Mouse (Mus musculus) forebrain, embryonic 12.5 days (tissue): ENCODE results near the gene Lin37. TPM values are rescaled to one million over a fixed set of nuclear protein-coding genes. Genes with fewer than 3 reads are reported as not detected.

ENCODE experiments used
- ATAC-seq: fragments of 200-750 bp; cut with Nextera tagmentation; 2 replicates; pipeline ENCODE4 v1.8.0; 2017; ENCODE audit warnings: moderate TSS enrichment; ENCODE audit not compliant: low FRiP score
- H3K27ac ChIP-seq: fragments of 300-500 bp; sonication (generic); 2 replicates; pipeline ENCODE4 v1.5.1; 2016; ENCODE audit warnings: mild to moderate bottlenecking
- H3K27me3 ChIP-seq: fragments of 300-500 bp; sonication (generic); 2 replicates; pipeline ENCODE4 v1.6.1; 2016; ENCODE audit warnings: mild to moderate bottlenecking
- H3K36me3 ChIP-seq: fragments of 300-500 bp; sonication (generic); replicated peaks from 2 replicates; pipeline ENCODE4 v1.6.1; 2016; ENCODE audit warnings: mild to moderate bottlenecking
- H3K4me1 ChIP-seq: fragments of 300-500 bp; sonication (generic); 2 replicates; pipeline ENCODE4 v1.6.1; 2016
- H3K4me2 ChIP-seq: fragments of 300-500 bp; sonication (generic); 2 replicates; pipeline ENCODE4 v1.6.1; 2016; ENCODE audit warnings: mild to moderate bottlenecking, moderate library complexity
- H3K4me3 ChIP-seq: fragments of 300-500 bp; sonication (generic); replicated peaks from 2 replicates; pipeline ENCODE4 v1.5.1; 2016; ENCODE audit warnings: mild to moderate bottlenecking
- H3K9ac ChIP-seq: fragments of 300-500 bp; sonication (generic); 2 replicates; pipeline ENCODE4 v1.6.1; 2016; ENCODE audit warnings: mild to moderate bottlenecking
- H3K9me3 ChIP-seq: fragments of 300-500 bp; sonication (generic); 2 replicates; pipeline ENCODE4 v1.6.1; 2016
- WGBS: fragments of 180-500 bp; shearing (Covaris S2); methylation state at CpG from one replicate; pipeline ENCODE4 v1.1.7; 2016; 5-methylcytosine and 5-hydroxymethylcytosine counted together
- polyA plus RNA-seq: library from polyadenylated mRNA; unstranded; fragments of >200 nt; fragmentation: Nextera tagmentation; extraction: Ambion mirVana; gene quantifications from 2 replicates; pipeline ENCODE4 v1.2.1, GENCODE M21; 2016

Lin37 gene
- polyA plus RNA-seq, 1 experiment from 2014 or later, result 51.7 TPM

DNA sequence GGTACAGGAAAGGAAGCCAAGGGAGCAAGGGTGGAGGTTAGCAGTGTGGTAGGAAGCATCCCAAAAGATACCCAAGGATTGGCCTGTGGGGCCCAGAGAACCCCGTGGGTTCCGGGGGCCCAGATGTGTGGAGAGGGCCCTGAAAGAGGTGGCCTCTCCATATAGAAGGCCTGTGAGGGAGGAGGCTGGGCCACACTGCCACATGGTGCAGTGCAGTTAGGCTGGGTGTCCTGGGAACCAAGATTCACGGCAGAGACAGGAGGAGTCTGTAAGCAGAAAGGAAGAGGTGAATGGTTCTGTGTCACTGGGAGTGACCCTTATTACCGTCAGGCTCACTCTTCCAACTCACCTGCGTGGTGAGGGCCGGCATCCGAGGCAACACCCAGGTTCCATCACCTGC is 19.1 kb downstream of the Lin37 start:
- peaks cover 49% of the 10 kb centered on the region for H3K36me3 ChIP-seq
- no peak for ATAC-seq
- no peak overlapping the region for H3K4me2 ChIP-seq
- WGBS, result 88% methylated on average over 7 of the region's 7 CpGs
- H3K27me3 ChIP-seq, result no peaks in the 10 kb centered on the region
- no peak overlapping the region for H3K9ac ChIP-seq
- peaks cover 5% of the 10 kb centered on the region for H3K4me1 ChIP-seq
- no peaks in the 10 kb centered on the region for H3K9me3 ChIP-seq
- no peak overlapping the region for H3K4me3 ChIP-seq
- H3K27ac ChIP-seq, result no peak overlapping the region

DNA sequence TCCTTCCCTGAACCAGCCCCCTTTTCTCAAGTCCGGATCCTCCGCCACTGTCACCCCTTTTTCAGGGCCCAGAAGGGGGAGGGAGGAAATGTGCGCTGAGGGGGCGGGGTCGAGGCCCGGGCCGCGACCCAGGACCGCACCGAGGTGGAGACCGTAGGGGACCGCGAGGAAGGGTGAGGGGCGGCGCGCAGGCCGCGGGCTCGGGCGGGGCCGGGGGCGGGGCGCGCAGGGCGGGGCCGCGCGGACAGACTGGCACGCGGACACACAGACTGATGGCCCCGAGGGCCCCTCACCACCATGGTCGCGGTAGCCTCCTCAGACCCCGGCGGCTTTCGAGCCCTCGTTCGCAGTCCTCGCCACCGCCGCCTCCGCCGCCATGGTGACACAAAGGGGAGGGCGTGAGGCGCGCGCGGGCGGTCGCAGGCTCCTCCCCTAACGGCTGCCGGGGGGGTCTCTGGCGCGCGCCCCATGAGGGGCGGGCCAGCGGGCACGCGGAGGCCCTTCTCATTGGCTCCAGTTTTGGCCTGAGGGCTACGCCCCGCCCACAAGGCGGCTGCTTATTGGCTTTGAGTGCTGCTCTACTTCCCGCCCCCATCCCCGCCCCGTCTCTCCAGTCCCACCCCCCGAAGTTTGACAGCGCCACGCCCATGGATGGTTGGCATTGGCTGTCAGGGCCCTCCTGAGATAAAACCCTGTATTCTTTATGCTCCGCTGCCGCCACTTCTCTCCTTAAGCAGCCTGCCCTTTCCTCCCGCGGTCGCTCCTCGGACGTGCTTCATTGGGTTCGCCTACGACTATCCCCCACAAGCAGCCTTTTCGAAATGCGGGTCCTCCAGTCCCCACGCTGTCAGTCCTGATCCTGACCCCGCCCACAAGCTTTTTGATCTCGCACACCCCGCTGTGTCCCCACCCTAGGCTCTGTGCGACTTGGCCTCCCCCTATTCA is 24.7 kb downstream of the Lin37 start, which contains the start of gene Arhgap33:
Arhgap33 (minus strand) TSS at position 428 of the 945 bp plus-strand sequence.
- Histone ChIP-seq H3K27ac (peak within 1 kb of the TSS; percentile 90), H3K9me3 (no peaks in the 10 kb centered on the region), H3K9ac (peak within 1 kb of the TSS; percentile 90), H3K4me2 (peak within 1 kb of the TSS; percentile 81), H3K4me3 (peak within 1 kb of the TSS; percentile 71), H3K36me3 (peaks cover 46% of the 10 kb centered on the region), H3K27me3 (no peaks in the 10 kb centered on the region), H3K4me1 (peaks cover 39% of the 10 kb centered on the region)
- peak; percentile 93 for ATAC-seq
- WGBS, result 1% methylated on average over 47 of the region's 84 CpGs

GRCm38 (mm10) chr7:30533941-30534632 is 25.6 kb downstream of the Lin37 start:
- H3K36me3 ChIP-seq, result peaks cover 46% of the 10 kb centered on the region
- 4% methylated on average over 24 of the region's 26 CpGs for WGBS
- no peaks in the 10 kb centered on the region for H3K9me3 ChIP-seq
- H3K4me2 ChIP-seq, result peak overlapping the region; percentile 81
- peak overlapping the region; percentile 71 for H3K4me3 ChIP-seq
- H3K4me1 ChIP-seq, result peaks cover 39% of the 10 kb centered on the region
- ATAC-seq, result peak; percentile 53
- H3K9ac ChIP-seq, result peak overlapping the region; percentile 90
- H3K27ac ChIP-seq, result peak overlapping the region; percentile 87
- no peaks in the 10 kb centered on the region for H3K27me3 ChIP-seq

- H3K4me2 ChIP-seq, result peak overlapping the region; percentile 81
- H3K9me3 ChIP-seq, result no peaks in the 10 kb centered on the region
- no peak for ATAC-seq
- WGBS, result 13% methylated on average over 8 of the region's 8 CpGs
- H3K9ac ChIP-seq, result peak overlapping the region; percentile 90
- no peaks in the 10 kb centered on the region for H3K27me3 ChIP-seq
- peaks cover 39% of the 10 kb centered on the region for H3K4me1 ChIP-seq
- peaks cover 50% of the 10 kb centered on the region for H3K36me3 ChIP-seq
- H3K27ac ChIP-seq, result no peak overlapping the region; the same call in 1 of the 2 replicates
- H3K4me3 ChIP-seq, result peak overlapping the region; percentile 71
These were observed 26.7 kb downstream of the Lin37 start for GRCm38 (mm10) chr7:30532931-30533330.

- 83% methylated on average over 9 of the region's 9 CpGs for WGBS
- ATAC-seq, result no peak
- H3K4me2 ChIP-seq, result peak overlapping the region; percentile 16; the same call in 1 of the 2 replicates
- H3K9me3 ChIP-seq, result no peaks in the 10 kb centered on the region
- H3K4me3 ChIP-seq, result no peak overlapping the region
- H3K9ac ChIP-seq, result 0 out of 2 replicates have a peak overlapping the region, but pooled peaks have one; percentile 18
- H3K4me1 ChIP-seq, result peaks cover 45% of the 10 kb centered on the region
- H3K36me3 ChIP-seq, result peaks cover 66% of the 10 kb centered on the region
- H3K27ac ChIP-seq, result no peak overlapping the region
- no peaks in the 10 kb centered on the region for H3K27me3 ChIP-seq
These were observed 28.3 kb downstream of the Lin37 start for GRCm38 (mm10) chr7:30531291-30531815.

GRCm38 (mm10) chr7:30526981-30527380 is 32.7 kb downstream of the Lin37 start:
- ATAC-seq, result no peak
- Histone ChIP-seq H3K27me3 (no peaks in the 10 kb centered on the region), H3K9ac (no peak overlapping the region), H3K9me3 (no peaks in the 10 kb centered on the region), H3K4me1 (peaks cover 20% of the 10 kb centered on the region), H3K36me3 (peaks cover 100% of the 10 kb centered on the region), H3K4me2 (no peak overlapping the region), H3K27ac (no peak overlapping the region), H3K4me3 (no peak overlapping the region)
- 85% methylated on average over 14 of the region's 14 CpGs for WGBS

- Histone ChIP-seq H3K4me3 (no peak overlapping the region), H3K9ac (no peak overlapping the region), H3K9me3 (no peaks in the 10 kb centered on the region), H3K4me1 (peaks cover 16% of the 10 kb centered on the region), H3K4me2 (no peak overlapping the region), H3K36me3 (peaks cover 94% of the 10 kb centered on the region), H3K27ac (no peak overlapping the region), H3K27me3 (no peaks in the 10 kb centered on the region)
- no peak for ATAC-seq
- 21% methylated on average over 17 of the region's 17 CpGs for WGBS
These were observed 33.2 kb downstream of the Lin37 start for GRCm38 (mm10) chr7:30526399-30526798.

- Histone ChIP-seq H3K4me3 (no peak overlapping the region), H3K27ac (no peak overlapping the region), H3K36me3 (peaks cover 90% of the 10 kb centered on the region), H3K27me3 (no peaks in the 10 kb centered on the region), H3K4me1 (peaks cover 17% of the 10 kb centered on the region), H3K9me3 (no peaks in the 10 kb centered on the region), H3K4me2 (no peak overlapping the region), H3K9ac (no peak overlapping the region)
- 31% methylated on average over 10 of the region's 10 CpGs for whole genome bisulfite sequencing
- ATAC-seq, result no peak; the same call in 1 of the 2 replicates
These were observed 33.7 kb downstream of the Lin37 start for GRCm38 (mm10) chr7:30525954-30526353.

DNA sequence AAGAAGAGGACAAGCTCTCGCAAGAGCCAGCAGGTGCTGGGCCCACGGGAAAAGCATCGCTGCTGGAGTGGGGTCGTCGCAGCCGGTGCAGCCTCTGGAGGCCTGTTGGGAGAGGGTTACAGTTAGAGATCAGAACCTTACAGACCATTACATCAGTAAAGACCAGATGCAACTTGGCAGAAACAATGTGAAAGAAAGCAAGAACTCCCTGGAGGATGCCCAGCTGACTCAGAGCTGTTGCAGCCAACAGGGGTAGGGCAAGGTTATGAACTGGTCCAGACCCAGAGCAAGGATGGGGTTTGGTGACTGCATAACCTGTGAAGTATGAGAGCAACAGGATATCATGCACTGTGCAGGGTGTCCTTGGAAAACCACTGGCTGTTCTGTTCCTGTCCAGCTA is 35.2 kb downstream of the Lin37 start:
- Histone ChIP-seq H3K36me3 (peaks cover 75% of the 10 kb centered on the region), H3K27ac (no peak overlapping the region), H3K9me3 (no peaks in the 10 kb centered on the region), H3K27me3 (no peaks in the 10 kb centered on the region), H3K4me3 (no peak overlapping the region), H3K9ac (no peak overlapping the region), H3K4me2 (no peak overlapping the region), H3K4me1 (peaks cover 20% of the 10 kb centered on the region)
- 85% methylated on average over 6 of the region's 6 CpGs for WGBS
- no peak for ATAC-seq

- H3K36me3 ChIP-seq, result peaks cover 59% of the 10 kb centered on the region
- no peak overlapping the region for H3K4me2 ChIP-seq
- no peaks in the 10 kb centered on the region for H3K27me3 ChIP-seq
- H3K27ac ChIP-seq, result no peak overlapping the region
- 85% methylated on average over 10 of the region's 10 CpGs for WGBS
- no peaks in the 10 kb centered on the region for H3K9me3 ChIP-seq
- ATAC-seq, result no peak
- H3K4me3 ChIP-seq, result no peak overlapping the region
- H3K9ac ChIP-seq, result no peak overlapping the region
- peaks cover 20% of the 10 kb centered on the region for H3K4me1 ChIP-seq
These were observed 36.8 kb downstream of the Lin37 start for GRCm38 (mm10) chr7:30522871-30523270.

DNA sequence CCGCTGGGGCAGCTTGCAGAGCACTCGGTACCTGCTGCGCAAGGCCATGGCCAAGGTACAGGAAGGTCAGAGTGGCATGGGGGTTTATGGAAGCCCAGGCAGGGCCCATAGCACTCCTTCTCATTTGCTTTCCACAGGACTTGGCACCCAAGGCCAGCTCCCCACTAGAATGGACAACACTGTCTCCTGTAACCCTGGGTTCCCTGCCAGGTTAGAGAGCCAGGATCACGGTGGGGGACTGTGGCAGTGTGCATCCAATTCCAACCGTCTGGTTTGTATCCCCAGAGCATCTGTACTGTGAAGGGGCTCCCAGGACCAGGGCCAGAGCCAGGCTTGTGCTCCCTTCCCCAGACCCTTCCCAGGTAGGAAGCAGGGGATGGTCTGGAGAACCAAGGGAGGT is 38.8 kb downstream of the Lin37 start:
- Histone ChIP-seq H3K9me3 (no peaks in the 10 kb centered on the region), H3K4me1 (peaks cover 9% of the 10 kb centered on the region; the same call in 1 of the 2 replicates), H3K27ac (peak overlapping the region; percentile 42; the same call in 1 of the 2 replicates), H3K4me3 (no peak overlapping the region), H3K27me3 (no peaks in the 10 kb centered on the region), H3K9ac (no peak overlapping the region), H3K4me2 (no peak overlapping the region), H3K36me3 (peaks cover 39% of the 10 kb centered on the region)
- no peak for ATAC-seq
- WGBS, result 78% methylated on average over 5 of the region's 5 CpGs

DNA sequence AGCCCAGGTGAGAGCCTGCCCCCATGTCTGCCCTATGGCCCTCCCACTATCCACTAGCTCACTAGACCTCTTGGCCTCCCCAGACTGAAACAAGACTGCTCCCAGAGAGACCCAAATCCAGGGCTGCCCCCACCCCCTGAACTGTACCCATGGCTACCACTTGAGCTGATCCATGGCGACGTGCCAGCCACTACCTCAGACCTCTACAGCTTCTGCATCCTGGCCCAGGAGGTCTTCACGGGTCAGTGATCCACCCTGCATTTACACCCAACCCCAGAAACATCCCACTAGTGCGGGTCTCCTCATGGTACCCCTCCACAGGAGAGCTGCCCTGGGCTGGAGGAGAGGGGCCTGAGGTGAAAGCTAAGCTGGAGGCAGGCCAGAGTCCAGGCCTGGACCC is 39.2 kb downstream of the Lin37 start:
- Histone ChIP-seq H3K27ac (peak overlapping the region; percentile 42; the same call in 1 of the 2 replicates), H3K36me3 (peaks cover 34% of the 10 kb centered on the region), H3K4me3 (no peak overlapping the region), H3K9ac (no peak overlapping the region), H3K4me1 (peaks cover 8% of the 10 kb centered on the region; the same call in 1 of the 2 replicates), H3K27me3 (no peaks in the 10 kb centered on the region), H3K9me3 (no peaks in the 10 kb centered on the region), H3K4me2 (no peak overlapping the region)
- ATAC-seq, result no peak
- 67% methylated on average over 4 of the region's 4 CpGs for WGBS
